Mouse (Mus musculus): ENCODE data around the gene Tfap2d. TPM values are rescaled to one million over a fixed set of nuclear protein-coding genes. Genes with fewer than 3 reads are reported as not detected.

Tfap2d gene
- total RNA-seq (2021) = under 1 TPM in 1 of 2 experiments, not detected in 1; 0.62 TPM
- long read RNA-seq, experiment 1 = 0 reads
- long read RNA-seq, experiment 2 = 0 reads

GRCm38 (mm10) chr1:19102631-19103030, at the start of gene Tfap2d:
Gene Tfap2d, plus strand, starts transcription at chr1:19103022.
- DNase-seq (ENCODE audit: low spot score in 2 of 2) = no peak

- DNase-seq (ENCODE audit: low spot score in 2 of 2) = no peak
These were observed 46.5 kb upstream of the Tfap2d start for GRCm38 (mm10) chr1:19056300-19056699.

- DNase-seq (ENCODE audit: low spot score in 2 of 2) = no peak
These were observed 46.0 kb upstream of the Tfap2d start for GRCm38 (mm10) chr1:19056861-19057260.

DNA sequence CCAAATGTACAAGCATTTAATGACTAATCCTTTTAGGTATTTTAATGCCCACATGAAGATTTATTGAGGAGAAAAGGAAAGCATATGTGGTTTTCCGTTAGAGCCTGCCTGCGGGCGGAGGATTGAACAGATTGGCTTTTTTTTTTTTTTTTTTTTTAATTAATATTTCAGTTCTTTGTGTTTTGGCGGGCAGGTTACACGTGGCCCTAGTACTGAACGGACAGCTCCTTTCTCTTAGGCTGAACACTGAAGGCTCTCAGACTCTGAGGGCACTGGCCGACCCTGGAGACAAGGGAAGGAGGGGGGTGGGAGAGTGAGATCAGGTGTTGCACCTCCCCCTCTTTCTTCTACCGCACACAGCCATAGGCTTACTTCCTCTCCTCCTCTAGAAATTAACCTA, 14.7 kb upstream of the Tfap2d start:
- DNase-seq (ENCODE audit: low spot score in 2 of 2) = no peak

DNA sequence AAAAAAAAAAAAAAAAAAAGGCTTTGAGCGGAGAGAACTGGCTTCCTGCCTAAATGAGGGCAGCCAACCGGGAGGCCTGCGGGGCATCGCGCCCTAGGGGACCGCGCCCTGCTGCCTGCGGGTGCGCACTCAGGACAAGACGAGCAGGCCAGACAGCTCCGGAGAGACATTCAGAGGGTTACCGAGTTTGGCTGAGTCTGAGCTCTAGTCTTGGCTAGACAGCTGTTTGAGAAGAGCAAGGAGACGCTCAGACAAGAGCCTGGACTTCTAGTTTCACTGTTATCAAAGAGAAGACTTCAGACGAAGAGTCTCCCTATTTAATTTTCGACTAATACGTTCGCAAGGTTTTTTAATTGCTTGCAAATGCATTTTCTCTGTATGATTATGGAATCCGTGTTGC, 5.9 kb upstream of the Tfap2d start:
- DNase-seq (ENCODE audit: low spot score in 2 of 2) = no peak

GRCm38 (mm10) chr1:19103316-19103715, 494 bp downstream of the Tfap2d start:
- no peak for DNase-seq (ENCODE audit: low spot score in 2 of 2)

- no peak for DNase-seq (ENCODE audit: low spot score in 2 of 2)
These were observed 937 bp downstream of the Tfap2d start for GRCm38 (mm10) chr1:19103776-19104142.

- no peak for DNase-seq (ENCODE audit: low spot score in 2 of 2)
These were observed 1.5 kb downstream of the Tfap2d start for GRCm38 (mm10) chr1:19104143-19104857.

GRCm38 (mm10) chr1:19106401-19106800, 3.6 kb downstream of the Tfap2d start:
- no peak for DNase-seq (ENCODE audit: low spot score in 2 of 2)

- no peak for DNase-seq (ENCODE audit: low spot score in 2 of 2)
These were observed 4.3 kb downstream of the Tfap2d start for GRCm38 (mm10) chr1:19106841-19107800.

DNA sequence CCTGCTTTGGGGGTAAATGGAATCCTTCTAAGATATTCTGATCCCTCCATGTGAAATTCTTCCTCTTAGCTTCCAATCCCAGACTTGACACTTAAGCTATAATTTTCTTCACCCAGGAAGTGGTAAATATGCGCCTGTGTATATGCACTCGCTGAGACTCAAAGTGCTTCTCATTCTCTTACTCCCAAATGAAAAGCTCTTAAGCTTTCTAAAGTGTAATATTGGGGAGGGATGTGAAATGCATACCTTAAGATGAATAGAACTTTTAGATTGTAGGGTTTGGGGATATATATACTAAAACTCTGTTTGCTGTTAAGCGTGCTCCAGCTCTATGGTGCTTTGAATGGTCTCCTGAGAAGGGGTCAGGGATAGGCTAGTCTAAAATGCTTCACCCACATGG, 5.0 kb downstream of the Tfap2d start:
- no peak for DNase-seq (ENCODE audit: low spot score in 2 of 2)

DNA sequence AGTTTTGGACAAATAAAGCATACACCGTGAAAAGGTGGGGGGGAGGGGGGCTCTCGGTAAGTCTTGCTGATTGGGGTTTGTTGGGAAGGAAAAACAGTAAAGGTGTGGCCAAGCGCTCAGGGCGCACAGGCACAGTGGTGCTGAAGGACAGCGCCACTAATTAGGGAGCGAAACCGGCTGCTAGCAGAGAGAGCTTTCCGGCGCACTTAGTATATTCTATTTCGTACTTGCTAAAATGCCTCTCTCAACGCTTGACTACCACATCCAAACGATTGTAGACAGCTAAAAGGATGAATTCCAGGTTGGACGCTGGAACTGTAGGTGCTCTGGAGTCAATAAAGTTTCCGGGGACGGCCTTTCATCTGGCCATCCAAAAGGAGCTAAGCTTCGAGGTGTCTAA, 6.9 kb downstream of the Tfap2d start:
- DNase-seq (ENCODE audit: low spot score in 2 of 2) = no peak

GRCm38 (mm10) chr1:19110211-19110610, 7.4 kb downstream of the Tfap2d start:
- DNase-seq (ENCODE audit: low spot score in 2 of 2) = no peak

DNA sequence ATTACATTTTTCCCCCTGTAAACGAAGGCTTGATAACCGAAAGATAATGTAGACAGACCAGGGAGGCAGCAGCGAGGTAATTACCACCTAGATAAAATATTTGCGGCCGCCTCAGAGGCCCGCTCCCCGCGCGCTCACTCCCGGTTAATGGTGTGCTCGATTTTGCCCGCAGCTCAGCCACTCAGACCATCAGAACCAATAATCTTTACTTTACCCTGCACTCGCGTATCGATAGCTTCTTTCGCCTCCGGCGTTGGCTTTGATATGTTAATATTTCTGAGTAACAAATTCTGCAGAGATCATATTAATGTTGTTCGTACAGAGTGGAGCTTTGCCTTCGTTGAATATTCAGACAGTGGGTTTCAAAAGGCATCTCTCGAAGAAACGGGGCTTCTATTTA, 8.2 kb downstream of the Tfap2d start:
- DNase-seq (ENCODE audit: low spot score in 2 of 2) = no peak

GRCm38 (mm10) chr1:19178742-19179397, 76.0 kb downstream of the Tfap2d start:
- DNase-seq (ENCODE audit: low spot score in 2 of 2) = no peak

DNA sequence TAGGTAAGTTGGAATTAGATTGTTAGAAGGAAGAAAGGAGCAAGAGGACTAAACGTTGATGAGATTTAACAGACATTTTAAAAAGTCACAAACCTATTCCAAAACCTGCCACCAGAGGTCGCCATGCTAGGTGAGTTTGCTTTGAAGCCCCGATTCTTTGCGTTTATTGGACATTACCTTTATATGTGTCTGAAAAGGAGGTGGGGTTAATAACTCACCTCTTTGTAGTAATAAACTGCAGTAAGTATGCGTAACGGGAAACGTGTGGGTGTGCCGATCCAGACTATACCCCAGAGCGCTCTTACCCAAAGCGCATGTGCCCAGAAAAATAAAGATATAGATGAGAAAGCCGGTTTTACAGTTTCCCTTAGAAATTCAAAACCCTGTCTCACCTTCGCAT, 102.8 kb downstream of the Tfap2d start:
- no peak for DNase-seq (ENCODE audit: low spot score in 2 of 2)

- no peak for DNase-seq (ENCODE audit: low spot score in 2 of 2)
These were observed 103.4 kb downstream of the Tfap2d start for GRCm38 (mm10) chr1:19206194-19206593.

DNA sequence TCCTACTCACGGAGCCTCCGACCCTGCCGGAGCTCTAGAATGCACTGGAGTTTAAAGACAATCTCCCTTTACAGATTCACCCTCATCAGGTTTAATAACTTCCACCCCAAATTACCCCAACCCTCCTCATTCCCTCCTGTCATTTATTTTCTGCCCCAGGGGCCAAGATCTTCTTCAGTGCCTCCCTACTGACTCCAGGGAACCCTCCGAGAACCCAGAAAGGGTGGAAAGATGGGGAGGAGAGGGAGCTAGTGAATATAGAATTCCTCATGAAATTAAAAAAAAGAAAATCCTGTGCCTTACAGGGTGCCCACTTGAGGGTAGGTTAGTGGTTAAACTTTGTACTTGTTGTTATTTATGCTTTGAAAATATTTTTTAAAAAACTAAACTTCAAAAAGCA, 104.8 kb downstream of the Tfap2d start:
- DNase-seq (ENCODE audit: low spot score in 2 of 2) = no peak

GRCm38 (mm10) chr1:19208641-19209358, 106.0 kb downstream of the Tfap2d start, which contains the start of gene Tfap2b:
Gene Tfap2b, plus strand, starts transcription at chr1:19208914.
- DNase-seq (ENCODE audit: low spot score in 2 of 2) = no peak

DNA sequence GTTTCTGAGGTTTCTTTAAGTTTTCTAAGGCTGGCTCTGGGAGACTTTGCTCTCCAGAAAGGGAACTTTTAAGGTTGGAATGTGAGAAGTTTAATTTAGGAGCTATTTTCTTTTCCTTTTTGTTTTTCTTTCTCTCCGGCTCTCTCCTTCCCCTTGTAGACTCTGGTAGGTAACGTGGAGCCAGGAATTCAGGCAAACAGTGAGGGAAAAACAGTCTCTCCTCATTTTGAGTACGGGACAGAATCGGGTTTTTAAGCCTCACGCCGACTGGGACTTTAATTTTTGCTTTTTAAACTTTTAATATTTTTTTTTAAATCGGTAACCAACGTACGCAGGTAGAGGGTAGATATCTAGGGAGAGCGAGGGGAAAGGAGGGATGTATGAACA, 106.5 kb downstream of the Tfap2d start:
- no peak for DNase-seq (ENCODE audit: low spot score in 2 of 2)

DNA sequence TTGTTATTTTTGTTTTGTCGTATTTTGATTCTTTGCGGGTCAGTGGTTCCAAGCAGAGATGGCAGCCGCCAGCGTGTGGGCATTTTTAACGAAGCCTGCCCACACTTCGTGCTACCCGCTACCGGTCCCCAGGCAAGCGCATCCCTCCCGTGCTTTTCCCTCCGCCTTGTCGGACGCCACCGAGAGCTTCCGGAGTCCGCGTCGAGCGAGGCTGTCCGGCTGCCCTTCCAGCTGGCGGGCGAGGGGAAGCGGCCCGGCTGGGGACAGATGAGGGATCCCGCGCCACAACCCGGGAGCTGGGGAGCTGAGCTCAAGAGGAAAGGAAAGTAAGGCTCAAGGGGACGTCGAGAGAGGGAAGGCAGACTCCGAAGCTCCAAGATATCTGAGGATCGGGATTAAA, 107.0 kb downstream of the Tfap2d start:
- no peak for DNase-seq (ENCODE audit: low spot score in 2 of 2)

Measured in adrenal gland, postnatal 4 days (tissue).